Mouse (Mus musculus) hindbrain, embryonic 14.5 days (tissue): ENCODE measurements at regions not wholly inside any gene's neighbourhood (a gene's known extent, or its start where the extent isn't known, plus 50 kb on each side); places are given as distances from the start of the nearest gene placed in this dataset.

Experiments used
- ATAC-seq: fragments of 200-750 bp; cut with Nextera tagmentation; 2 replicates; pipeline ENCODE4 v1.8.0; 2017; ENCODE audit warnings: moderate number of reproducible peaks, mild to moderate bottlenecking, moderate TSS enrichment, moderate library complexity; ENCODE audit not compliant: low FRiP score
- DNase-seq: peaks from one replicate; pipeline ENCODE4 v3.0.0-alpha.2; 2015; ENCODE audit warnings: low spot score
- H3K27ac ChIP-seq: fragments of 300-500 bp; sonication (generic); 2 replicates; pipeline ENCODE4 v1.5.1; 2014; ENCODE audit warnings: mild to moderate bottlenecking, moderate library complexity
- H3K27me3 ChIP-seq: fragments of 300-500 bp; sonication (generic); 2 replicates; pipeline ENCODE4 v1.6.1; 2014; ENCODE audit warnings: mild to moderate bottlenecking, low read length, mixed read lengths; ENCODE audit not compliant: control insufficient read depth, insufficient read depth
- H3K36me3 ChIP-seq: fragments of 300-500 bp; sonication (generic); replicated peaks from 2 replicates; pipeline ENCODE4 v1.6.1; 2014; ENCODE audit not compliant: control insufficient read depth, insufficient read depth
- H3K4me1 ChIP-seq: fragments of 300-500 bp; sonication (generic); replicated peaks from 2 replicates; pipeline ENCODE4 v1.6.1; 2014; ENCODE audit warnings: antibody characterized with exemption, low read length, mixed read lengths; ENCODE audit not compliant: control insufficient read depth, insufficient read depth
- H3K4me2 ChIP-seq: fragments of 300-500 bp; sonication (generic); replicated peaks from 2 replicates; pipeline ENCODE4 v1.6.1; 2014; ENCODE audit warnings: mild to moderate bottlenecking, moderate library complexity
- H3K4me3 ChIP-seq: fragments of 300-500 bp; sonication (generic); replicated peaks from 2 replicates; pipeline ENCODE4 v1.5.1; 2014; ENCODE audit warnings: mild to moderate bottlenecking, low read length
- H3K9ac ChIP-seq: fragments of 300-500 bp; sonication (generic); 2 replicates; pipeline ENCODE4 v1.6.1; 2014
- H3K9me3 ChIP-seq: fragments of 300-500 bp; sonication (generic); 2 replicates; pipeline ENCODE4 v1.6.1; 2016; ENCODE audit warnings: low read length; ENCODE audit not compliant: control insufficient read depth
- WGBS: fragments of 180-500 bp; shearing (Covaris S2); extraction: QIAGEN DNeasy Blood & Tissue Kit; methylation state at CpG from one replicate; pipeline ENCODE4 v1.1.7; 2014; 5-methylcytosine and 5-hydroxymethylcytosine counted together

GRCm38 (mm10) chr3:133774229-133774628 is 229.3 kb upstream of the Tet2 start:
- no peak overlapping the region for H3K9ac ChIP-seq
- WGBS, result 70% methylated on average over 3 of the region's 3 CpGs
- no peak overlapping the region for H3K4me2 ChIP-seq
- no peak overlapping the region for H3K4me3 ChIP-seq
- no peaks in the 10 kb centered on the region for H3K4me1 ChIP-seq
- no peaks in the 10 kb centered on the region for H3K36me3 ChIP-seq
- no peak overlapping the region for H3K27ac ChIP-seq
- ATAC-seq (no peak), DNase-seq (peak; percentile 5)
- H3K27me3 ChIP-seq, result no peaks in the 10 kb centered on the region
- no peaks in the 10 kb centered on the region for H3K9me3 ChIP-seq

- Histone ChIP-seq H3K36me3 (no peaks in the 10 kb centered on the region), H3K4me1 (no peaks in the 10 kb centered on the region), H3K9me3 (no peaks in the 10 kb centered on the region), H3K27me3 (no peaks in the 10 kb centered on the region), H3K27ac (no peak overlapping the region), H3K4me2 (no peak overlapping the region), H3K9ac (no peak overlapping the region), H3K4me3 (no peak overlapping the region)
- DNase-seq (peak; percentile 23), ATAC-seq (no peak)
- 44% methylated on average over 3 of the region's 4 CpGs for WGBS
These were observed 231.1 kb upstream of the Tet2 start for GRCm38 (mm10) chr3:133776013-133776412.

- DNase-seq (no peak), ATAC-seq (no peak)
- Histone ChIP-seq H3K4me1 (no peaks in the 10 kb centered on the region), H3K27me3 (no peaks in the 10 kb centered on the region), H3K36me3 (no peaks in the 10 kb centered on the region), H3K27ac (no peak overlapping the region), H3K9me3 (no peaks in the 10 kb centered on the region), H3K4me3 (no peak overlapping the region), H3K4me2 (no peak overlapping the region), H3K9ac (no peak overlapping the region)
- WGBS, result 80% methylated on average over 2 of the region's 2 CpGs
These were observed 234.3 kb upstream of the Tet2 start for GRCm38 (mm10) chr3:133779161-133779789.

GRCm38 (mm10) chr3:133783060-133783459 is 238.1 kb upstream of the Tet2 start:
- ATAC-seq, result no peak
- H3K27ac ChIP-seq, result no peak overlapping the region
- no peaks in the 10 kb centered on the region for H3K4me1 ChIP-seq
- no peaks in the 10 kb centered on the region for H3K36me3 ChIP-seq
- 87% methylated on average over 1 of the region's 1 CpGs for WGBS
- H3K9me3 ChIP-seq, result no peaks in the 10 kb centered on the region
- no peak overlapping the region for H3K4me3 ChIP-seq
- DNase-seq, result no peak
- H3K4me2 ChIP-seq, result no peak overlapping the region
- H3K27me3 ChIP-seq, result no peaks in the 10 kb centered on the region
- H3K9ac ChIP-seq, result no peak overlapping the region

GRCm38 (mm10) chr3:133791361-133791760 is 246.4 kb upstream of the Tet2 start:
- no peak for DNase-seq
- H3K36me3 ChIP-seq, result no peaks in the 10 kb centered on the region
- no peak overlapping the region for H3K4me2 ChIP-seq
- H3K4me1 ChIP-seq, result no peaks in the 10 kb centered on the region
- H3K27ac ChIP-seq, result no peak overlapping the region
- no peak overlapping the region for H3K4me3 ChIP-seq
- no peak overlapping the region for H3K9ac ChIP-seq
- H3K27me3 ChIP-seq, result no peaks in the 10 kb centered on the region
- no peaks in the 10 kb centered on the region for H3K9me3 ChIP-seq
- ATAC-seq, result no peak
- WGBS, result 94% methylated on average over 2 of the region's 2 CpGs

- H3K9ac ChIP-seq, result no peak overlapping the region
- no peak overlapping the region for H3K27ac ChIP-seq
- no peaks in the 10 kb centered on the region for H3K27me3 ChIP-seq
- H3K4me2 ChIP-seq, result no peak overlapping the region
- WGBS, result 92% methylated on average over 1 of the region's 1 CpGs
- H3K4me3 ChIP-seq, result no peak overlapping the region
- H3K9me3 ChIP-seq, result no peaks in the 10 kb centered on the region
- ATAC-seq, result no peak
- no peaks in the 10 kb centered on the region for H3K4me1 ChIP-seq
- no peak for DNase-seq
- H3K36me3 ChIP-seq, result no peaks in the 10 kb centered on the region
These were observed 264.1 kb upstream of the Tet2 start for GRCm38 (mm10) chr3:133809007-133809552.

GRCm38 (mm10) chr3:133818966-133819700 is 274.2 kb upstream of the Tet2 start:
- WGBS, result 87% methylated on average over 4 of the region's 4 CpGs
- no peak for DNase-seq
- ATAC-seq, result no peak

GRCm38 (mm10) chr3:133833739-133834391 is 288.9 kb upstream of the Tet2 start:
- no peaks in the 10 kb centered on the region for H3K36me3 ChIP-seq
- H3K4me2 ChIP-seq, result no peak overlapping the region
- H3K4me1 ChIP-seq, result no peaks in the 10 kb centered on the region
- 90% methylated on average over 2 of the region's 2 CpGs for WGBS
- DNase-seq (no peak), ATAC-seq (no peak)
- no peak overlapping the region for H3K27ac ChIP-seq
- H3K27me3 ChIP-seq, result no peaks in the 10 kb centered on the region
- H3K9me3 ChIP-seq, result no peaks in the 10 kb centered on the region
- no peak overlapping the region for H3K9ac ChIP-seq
- no peak overlapping the region for H3K4me3 ChIP-seq

More at GRCm38 (mm10) chr3:133818966-133819700, 274.2 kb upstream of the Tet2 start:
- Histone ChIP-seq H3K4me2 (no peak overlapping the region), H3K27me3 (no peaks in the 10 kb centered on the region), H3K27ac (no peak overlapping the region), H3K9ac (no peak overlapping the region), H3K36me3 (no peaks in the 10 kb centered on the region), H3K4me3 (no peak overlapping the region), H3K4me1 (no peaks in the 10 kb centered on the region), H3K9me3 (no peaks in the 10 kb centered on the region)

GRCm38 (mm10) chr3:133834459-133834858 is 289.5 kb upstream of the Tet2 start:
- no peak overlapping the region for H3K9ac ChIP-seq
- H3K4me3 ChIP-seq, result no peak overlapping the region
- no peaks in the 10 kb centered on the region for H3K9me3 ChIP-seq
- no peaks in the 10 kb centered on the region for H3K36me3 ChIP-seq
- no peak for DNase-seq
- ATAC-seq, result no peak
- 86% methylated on average over 3 of the region's 3 CpGs for WGBS
- H3K4me2 ChIP-seq, result no peak overlapping the region
- H3K4me1 ChIP-seq, result no peaks in the 10 kb centered on the region
- H3K27ac ChIP-seq, result no peak overlapping the region
- no peaks in the 10 kb centered on the region for H3K27me3 ChIP-seq
